Mouse (Mus musculus) thymus, postnatal 4 days (tissue): Measurements from ENCODE around the gene Spats2l.

Experiments used
- DNase-seq: peaks from one replicate; pipeline ENCODE4 v3.0.0; 2021

The Spats2l gene

DNA sequence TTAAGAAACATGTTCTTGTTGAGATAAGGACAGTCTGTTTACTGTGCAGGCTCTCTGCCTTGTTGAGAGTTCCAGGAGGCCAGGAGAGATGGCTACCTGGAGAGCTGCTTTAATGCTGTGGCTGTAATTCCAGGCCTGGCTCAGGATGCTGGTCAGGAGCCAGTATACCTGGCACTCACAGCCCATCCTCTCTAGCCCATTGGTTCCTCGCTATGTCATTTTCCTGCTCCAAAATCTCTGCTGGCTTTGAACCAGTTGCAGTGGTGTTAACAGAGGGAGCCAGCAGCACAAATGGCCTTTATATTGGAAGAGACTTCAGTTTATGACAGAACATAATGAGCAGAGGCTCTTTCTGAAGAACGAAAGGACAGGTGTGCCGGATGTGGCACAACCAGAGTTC is 127.5 kb downstream of the Spats2l start:
- no peak for DNase-seq

DNA sequence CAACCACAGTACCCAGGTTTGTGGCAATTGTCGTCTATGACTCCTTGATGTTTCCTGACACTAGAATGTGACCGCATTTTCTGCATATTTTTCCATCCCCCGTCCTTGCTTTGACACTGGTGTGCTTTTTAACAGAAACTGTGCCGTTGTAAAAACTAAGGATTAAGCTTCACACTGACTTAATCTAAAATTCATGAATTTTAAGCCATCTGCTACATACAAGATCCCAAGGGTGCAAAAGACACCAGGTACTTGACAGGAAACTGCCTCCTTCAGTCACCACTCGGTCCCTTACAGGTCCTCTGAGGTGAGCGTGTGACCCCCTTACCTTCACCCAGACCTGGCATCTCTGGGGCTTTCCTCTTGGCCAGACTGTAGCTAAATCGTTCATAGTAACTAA is 129.8 kb downstream of the Spats2l start:
- no peak for DNase-seq

DNA sequence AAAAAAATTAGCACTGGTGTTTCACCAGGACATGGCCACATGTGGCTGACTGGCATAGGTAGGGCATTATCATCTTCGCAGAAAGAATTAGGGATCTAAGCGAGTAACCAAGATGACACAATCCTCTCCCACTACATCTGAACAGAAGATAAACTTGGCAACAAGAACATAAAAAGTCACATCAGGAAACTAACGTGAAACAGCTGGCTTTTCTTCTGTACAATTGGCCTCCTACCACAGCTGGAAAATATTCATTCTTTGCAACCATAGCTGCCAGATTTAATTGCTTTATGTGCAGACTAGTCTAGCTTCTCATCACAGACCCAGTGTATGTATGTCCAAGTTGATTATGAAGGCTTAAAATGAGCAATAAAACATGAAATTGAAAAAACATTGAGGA is 131.9 kb downstream of the Spats2l start:
- no peak for DNase-seq

DNA sequence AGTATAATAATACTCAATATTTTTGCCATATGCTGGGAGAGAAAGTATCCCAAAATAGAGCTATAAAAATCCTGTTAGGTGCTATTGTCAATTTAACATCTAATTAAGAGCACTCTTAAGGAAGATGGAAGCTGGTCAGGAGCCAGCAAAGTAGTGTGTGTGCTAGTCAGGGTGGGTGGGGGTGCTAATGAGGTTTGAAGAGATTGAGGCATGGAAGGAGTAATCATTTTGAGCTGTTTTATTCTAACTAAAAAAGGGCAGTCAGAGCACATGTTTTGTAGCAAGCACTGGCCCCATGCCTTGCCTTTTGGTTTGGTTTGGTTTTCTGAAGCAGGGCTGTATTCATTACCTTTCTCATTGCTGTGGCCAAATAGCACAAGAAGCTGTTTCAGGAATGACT is 132.3 kb downstream of the Spats2l start:
- no peak for DNase-seq

DNA sequence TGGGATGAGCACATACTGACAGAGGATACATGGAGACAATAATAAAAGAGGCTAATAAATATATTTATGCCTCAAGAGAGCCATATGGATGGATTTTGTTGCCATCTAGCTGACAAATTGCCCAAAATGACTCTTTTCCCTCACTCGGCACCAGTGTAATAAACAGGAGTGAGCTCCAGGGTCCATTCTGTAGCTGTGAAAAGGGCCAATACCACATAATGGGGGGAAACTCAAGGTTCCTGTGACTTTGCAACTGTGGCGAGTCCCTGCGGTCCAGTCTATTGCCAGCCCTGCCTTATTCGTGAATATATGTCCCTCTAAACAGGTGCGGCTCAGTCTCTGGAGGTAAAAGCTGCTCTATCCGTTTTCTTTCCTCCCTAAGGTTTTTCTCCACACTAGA is 137.6 kb downstream of the Spats2l start:
- DNase-seq: no peak

DNA sequence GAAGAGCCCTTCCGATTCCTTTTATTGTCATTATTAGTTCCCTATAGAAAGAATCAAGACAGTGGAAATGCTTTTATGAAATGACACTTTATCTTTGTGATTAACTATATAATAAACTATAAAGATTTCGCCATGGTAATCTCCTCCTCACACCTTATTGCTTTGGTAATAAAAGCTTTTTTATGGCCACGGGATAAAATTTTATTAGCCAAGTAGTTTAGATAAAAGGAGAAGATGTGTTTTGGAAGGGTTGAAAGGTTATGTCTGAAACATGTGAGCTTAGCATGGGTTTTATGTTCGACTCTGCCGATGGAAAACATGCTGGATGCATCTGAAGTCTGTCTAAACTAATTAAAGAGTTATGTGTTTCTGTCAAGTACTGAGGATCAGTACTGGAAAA is 143.4 kb downstream of the Spats2l start:
- DNase-seq: no peak

DNA sequence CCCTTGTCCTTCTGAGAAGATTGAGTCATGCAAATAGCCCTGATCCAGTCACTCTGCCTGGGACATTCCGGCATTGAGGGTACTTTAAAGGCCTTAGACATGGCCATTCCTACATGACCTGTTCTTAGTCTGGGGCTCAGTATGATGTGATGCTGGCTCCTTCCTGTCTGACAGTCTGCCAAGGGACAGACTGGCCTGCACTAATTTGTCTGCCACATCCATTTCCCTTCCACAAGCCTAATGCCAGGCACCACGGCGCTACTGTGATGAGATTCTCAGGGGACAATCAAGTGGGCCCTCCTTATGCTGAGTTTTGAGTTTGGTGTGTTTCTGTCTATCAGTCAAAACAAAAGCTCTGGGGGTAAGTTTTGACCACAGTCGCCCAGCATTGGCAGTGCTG is 144.6 kb downstream of the Spats2l start:
- DNase-seq: no peak

DNA sequence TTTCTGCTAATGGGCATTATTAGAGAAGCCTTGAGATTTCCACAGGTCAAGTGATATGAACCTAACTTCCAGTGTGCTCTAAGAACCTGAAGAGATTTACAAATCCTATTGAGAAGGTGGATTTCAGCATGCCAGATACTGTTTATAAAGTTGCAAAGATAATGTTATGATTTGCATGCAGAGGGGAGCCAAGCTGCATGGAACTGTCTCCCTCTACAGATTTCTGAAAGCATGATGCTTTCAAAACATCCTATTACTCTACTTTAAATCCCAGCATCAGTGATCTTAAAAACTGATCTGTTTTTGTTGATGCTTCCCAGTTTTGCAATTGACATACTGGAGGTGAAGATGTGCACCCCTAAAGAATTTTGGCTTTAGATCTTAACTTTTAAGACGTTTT is 160.3 kb downstream of the Spats2l start:
- no peak for DNase-seq

DNA sequence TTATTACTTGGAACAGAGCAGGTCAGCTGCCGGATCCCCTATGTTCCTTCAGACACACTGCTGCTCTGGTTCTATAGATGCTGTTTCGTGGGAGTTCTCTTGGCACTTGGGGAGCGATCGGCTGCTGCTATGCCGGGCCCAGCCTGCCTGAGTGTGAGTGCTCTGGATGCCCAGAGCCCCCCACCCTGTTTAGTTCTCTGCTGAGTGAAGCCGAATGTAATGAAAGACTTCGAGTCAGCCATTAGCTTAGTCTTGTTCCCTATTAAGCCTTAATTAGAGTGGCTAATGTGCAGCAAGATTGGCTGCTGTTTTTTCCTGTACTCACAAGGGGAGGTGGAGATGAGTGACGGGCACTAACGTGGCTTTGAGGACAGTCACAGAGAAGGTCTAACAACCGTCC is 166.7 kb downstream of the Spats2l start:
- no peak for DNase-seq

DNA sequence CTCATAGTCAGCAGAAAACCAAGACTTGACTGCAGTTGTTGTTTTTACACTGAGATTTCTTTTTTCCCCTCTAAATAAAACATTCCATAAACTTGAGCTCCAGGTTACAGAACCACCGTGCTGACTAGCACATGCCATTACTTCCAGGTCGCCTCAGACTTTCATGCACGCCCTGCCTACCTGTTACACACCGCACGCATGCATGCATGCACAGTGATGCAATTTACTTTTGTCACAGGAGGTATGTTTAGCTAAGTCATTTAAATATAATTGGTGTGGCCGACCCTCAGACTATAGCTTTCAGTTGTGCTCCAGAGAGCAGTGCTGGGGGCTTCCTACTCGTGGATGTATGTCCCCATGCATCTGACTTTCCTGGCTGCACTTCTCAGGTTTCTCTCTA is 167.1 kb downstream of the Spats2l start:
- DNase-seq: no peak

DNA sequence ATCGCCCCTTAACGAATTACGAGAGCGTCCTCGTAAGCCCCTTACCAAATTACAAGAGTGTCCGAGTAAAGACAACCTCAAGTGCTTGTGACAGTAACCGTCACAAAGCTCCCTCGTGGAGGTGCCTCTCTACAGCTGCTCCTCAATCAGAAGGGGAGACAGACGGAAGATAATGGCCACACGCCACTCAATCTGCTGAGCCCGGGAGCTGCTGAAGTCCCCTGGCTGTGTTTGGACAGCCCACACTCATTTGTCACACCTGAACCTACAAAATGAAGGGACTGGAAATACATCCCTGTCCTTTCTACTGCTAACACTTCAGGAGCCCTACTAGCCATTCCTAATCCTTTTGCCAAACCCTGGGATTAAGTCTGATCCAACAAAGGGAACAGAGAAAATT is 167.8 kb downstream of the Spats2l start:
- DNase-seq: no peak

DNA sequence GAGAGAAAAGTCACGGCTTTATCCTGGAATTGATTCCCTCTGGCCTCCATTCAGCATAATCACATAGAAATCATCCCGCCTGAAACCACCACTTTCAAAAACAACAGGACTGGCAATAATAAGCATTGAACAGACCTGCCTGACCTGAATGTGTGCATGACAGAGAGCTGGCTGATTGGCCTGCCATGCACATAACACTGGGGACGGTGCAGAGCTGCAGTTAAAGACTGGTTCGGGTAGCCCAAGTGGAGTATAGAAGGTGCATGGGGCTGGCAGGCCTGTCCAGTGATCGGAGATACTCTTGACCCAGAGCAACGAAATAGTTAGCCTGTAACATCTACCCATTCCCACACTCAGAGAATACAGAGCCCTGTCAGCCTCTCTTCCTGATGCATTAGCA is 168.3 kb downstream of the Spats2l start:
- no peak for DNase-seq

DNA sequence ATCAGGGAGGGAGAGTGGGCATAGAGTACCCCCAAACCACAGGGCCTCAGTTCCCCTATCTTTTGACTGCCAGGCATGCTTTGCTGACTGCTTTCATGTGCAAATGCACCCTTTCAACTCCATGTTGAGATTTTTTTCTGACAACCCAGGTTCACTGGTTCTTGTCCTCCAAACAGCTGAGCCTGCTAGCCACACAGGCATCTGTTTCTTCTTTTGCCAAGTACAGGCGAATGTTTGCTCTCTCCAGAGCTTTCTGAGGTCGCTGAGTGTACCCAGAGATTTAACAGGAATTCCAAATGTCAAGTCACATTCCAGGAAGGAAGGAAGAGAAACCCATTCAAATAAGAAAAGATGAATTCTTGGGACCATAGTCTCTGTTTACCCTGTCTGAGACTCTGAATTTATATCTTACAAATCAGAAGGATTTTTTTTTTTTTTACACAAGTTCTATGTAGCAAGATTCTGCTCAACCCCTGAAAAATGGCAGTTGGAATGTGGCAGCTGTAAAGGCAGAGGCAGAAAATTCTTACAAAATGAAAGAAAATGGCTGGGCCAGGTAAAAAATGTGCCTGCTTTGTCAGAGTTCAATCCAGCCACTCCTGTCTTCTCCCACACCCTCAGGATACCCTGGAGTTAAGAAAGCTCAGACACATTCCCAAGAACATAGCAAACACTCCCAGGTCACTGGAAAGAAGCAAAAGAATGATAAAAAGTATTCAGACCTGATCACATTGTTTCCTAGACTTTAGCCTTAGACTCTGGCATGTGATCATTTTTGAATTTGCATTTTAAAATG is 173.8 kb downstream of the Spats2l start:
- DNase-seq: no peak

DNA sequence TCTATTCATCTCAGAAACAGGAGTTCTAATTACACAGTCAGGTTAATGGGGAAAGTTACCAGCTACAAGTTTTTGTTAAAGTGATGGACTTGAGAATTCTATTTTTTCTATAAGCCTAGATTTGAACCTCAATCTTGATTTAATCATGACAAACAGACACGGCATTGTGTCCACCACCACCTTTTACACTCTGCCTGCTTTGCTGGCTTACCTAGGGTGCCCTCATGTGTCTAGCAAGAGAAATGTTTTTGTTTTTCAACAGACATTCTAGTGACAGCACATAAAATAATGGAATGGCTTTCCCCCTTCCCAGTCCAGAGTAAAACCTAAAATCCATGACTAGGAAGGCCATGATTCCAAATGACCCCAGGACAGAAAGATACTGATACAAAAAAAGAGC is 175.2 kb downstream of the Spats2l start:
- DNase-seq: peak; percentile 21

DNA sequence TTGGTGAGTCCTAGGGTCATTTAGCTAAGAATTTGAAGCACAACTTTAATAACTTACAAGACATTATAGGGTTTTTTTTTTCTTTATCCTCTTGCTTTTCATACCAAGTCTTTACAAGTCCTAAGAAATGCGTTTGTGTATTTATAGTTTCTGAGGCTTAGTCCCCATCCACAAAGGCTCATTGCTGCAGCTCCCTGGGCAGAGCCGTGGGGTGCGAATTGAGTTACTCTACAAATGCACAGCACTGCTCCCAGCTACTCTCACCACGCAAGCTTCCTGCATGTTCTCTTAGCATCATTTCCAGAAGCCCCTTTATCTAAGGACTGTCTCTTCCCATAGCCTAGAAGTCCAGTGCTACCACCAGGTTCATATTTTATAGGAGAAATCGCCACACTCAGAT is 175.8 kb downstream of the Spats2l start:
- no peak for DNase-seq

DNA sequence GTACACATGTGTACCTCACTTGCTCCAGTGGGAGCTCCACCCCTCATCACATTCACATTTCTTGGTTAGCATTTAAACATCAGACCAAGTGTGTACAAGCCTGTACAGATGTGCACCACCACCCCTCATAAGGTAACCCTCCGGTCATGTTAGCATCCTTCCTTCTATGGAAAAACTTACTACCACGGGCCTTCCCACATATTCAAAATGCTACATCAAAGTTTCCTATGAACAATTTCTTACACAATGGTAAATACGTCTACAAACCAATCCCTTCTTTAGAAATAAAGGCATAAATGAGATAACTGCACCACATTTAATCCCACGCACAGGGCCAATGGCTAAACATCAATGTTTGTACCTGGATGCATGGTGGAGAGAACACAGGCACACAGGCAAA is 178.5 kb downstream of the Spats2l start:
- DNase-seq: no peak

DNA sequence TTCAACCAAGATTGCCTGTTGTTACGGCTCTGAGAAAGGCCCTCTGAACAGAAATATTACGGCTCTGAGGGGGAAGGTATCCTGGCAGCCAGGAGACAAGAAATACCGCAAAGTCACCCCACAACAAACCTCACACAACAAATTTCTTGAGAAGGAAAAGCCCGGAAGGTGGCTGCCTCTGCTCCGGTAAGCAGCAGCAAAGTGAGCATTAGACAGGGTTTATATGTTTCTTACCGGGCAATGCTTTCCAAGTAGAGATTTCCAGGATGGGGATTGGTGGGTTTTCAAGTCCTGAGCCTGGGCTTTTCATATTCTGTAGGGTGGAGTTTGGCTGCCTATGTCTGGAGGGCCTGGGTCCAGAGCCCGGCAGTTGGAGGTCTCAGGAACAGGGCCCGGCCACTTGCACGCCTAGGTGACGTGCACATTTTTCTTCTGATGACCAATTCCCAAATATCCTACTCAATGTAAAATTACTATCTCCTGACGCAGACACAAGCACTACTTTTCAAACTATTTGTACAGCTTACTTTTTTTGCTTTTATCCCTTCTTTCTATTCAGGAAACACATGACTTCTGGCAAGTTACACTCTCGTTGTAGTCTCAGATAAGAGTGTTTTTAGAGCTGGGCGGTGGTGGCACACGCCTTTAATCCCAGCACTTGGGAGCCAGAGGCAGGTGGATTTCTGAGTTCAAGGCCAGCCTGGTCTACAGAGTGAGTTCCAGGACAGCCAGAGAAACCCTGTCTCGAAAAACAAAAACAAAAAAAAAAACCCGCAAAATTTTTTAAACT is 179.8 kb downstream of the Spats2l start:
- DNase-seq: no peak

DNA sequence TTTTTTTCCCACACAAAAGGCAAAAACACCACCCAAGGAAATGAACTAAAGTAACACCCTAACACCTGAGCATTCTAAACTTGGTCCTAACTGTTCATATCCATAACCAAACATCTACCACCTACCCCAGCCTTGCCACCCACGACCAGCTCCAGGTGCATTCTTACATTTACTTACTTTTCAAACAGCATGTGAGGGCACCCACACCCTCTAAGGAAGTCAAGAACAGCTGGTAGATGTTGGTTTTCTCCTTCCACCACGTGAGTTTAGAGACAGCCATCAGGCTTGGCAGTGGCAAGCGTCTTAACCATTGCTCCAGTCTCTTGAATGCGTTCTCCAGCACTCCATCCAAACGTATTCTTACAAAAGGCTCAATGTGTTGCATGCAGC is 180.4 kb downstream of the Spats2l start:
- peak; percentile 21 for DNase-seq

DNA sequence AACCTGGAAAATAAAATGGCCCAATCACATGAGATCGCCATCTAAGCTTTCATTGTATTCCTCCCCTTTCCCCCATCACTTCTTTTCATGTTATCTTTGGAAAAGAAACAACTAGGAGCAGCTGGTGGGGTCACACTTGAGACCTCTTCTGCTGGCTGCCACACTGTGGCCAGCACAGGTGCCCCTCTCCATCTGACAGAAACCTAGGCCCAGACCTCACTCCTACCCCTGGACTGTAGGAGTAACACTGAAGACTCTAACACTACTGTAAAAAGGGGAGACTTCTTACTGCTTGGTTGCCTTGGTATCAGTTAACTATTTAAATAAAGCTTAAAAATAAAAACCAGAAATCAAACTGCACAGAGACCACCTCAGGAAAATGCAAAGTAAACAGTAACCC is 181.8 kb downstream of the Spats2l start:
- DNase-seq: no peak

DNA sequence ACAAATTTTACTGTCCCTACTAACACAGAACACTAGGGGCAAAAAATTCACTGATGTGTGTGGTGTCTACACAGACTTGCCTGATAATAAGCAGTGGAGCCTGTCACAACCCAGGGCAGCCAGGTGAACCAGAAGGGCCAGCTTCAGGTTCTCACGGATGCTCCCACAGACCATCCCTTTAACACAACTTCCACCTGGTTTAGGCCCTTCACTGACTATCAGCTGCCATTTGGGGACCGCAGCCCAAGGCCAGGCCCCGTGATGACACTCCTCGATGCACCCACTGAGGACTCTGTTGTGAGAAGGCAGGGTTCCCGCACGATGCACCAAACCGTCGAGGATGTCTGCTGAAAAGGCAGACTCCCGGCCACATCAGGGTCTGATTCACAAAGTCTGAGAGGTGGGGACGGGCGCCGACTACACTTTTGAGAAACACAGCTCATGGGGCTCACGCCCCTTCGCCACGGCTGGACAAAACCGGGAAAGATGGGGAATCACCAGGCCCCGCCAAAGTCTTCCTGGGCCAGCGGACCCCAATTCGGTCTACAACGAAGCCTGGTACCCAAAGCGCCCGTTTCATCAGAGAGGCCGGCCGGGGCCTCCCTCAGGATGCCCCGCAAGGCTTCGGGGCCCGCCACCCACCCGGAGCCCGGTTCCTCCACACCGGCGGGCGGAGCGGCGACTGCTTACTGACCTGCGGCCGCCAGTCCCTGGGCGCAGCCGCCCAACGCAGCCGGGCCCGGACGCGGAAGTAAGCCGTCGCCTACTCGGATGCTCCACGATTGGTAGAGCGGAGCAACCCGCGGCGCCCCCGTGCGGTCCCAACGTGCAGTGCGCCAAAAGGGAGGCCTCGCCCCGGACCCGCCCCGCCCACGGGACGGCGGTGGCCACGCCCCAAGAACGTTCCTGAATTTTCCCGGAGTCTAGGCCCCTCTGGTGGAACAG is 195.6 kb downstream of the Spats2l start:
- peak; percentile 97 for DNase-seq

DNA sequence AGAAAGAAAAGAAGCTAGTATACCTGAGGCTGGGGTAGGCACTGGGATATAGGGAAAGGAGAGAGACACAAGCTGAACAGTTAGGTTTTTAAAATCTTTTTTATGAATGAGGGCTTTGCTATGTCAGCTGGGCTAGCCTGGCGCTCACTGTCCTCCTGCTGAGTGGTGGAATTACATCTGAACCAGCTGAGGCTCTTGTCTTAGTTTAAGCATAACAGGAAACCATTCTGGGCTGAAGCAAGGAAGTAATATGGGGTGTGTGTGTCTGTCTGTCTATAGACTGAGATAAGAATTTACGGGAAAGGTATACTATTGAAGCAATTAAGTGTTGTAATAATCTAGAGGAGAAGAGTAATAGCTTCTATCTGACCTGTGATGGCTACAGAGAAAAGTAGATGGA is 197.6 kb downstream of the Spats2l start:
- no peak for DNase-seq

DNA sequence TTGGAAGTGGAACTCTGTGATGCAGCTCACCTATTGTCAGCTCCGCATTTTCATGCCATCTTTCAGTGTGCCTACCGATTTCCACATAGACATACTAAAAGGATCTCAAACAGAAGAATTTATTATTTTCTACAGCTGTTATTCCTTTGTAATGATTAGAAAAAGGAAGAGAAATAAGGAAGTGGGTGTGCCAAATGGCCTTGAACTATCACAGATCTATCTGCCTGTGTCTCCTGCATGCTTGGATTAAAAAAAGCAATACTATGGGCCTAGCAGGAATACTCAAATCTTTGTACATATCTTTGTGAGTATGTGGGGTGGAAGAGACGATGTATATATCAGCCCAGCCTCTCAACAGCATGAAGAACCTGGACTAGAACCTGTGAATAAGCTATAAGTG is 202.9 kb downstream of the Spats2l start:
- no peak for DNase-seq

DNA sequence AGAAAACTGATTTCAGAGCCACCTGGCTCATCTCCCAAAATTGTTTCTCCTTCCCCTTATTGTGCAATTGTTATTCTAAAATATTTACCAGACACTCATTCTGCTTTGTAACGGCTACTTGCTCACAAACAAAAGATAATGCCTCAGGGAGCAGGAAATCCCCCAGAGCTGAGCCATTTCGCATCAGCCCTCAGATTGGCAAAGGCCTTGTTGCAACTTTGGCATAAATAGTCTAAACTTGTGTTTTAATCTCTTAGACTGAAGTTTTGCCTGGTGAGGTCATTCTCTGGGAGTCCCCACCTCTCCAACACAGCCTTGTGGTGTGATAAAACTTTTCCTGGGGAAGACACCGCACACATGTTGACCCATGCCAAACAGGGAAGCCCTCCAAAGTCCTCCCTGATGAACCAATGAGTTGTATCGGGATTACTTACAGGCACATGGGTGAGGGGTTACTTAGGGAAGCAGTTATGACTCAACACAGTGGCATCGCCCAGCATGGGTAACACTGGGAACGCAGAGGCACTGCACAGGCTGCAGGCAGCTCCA is 215.2 kb downstream of the Spats2l start:
- DNase-seq: no peak
